Mouse (Mus musculus): ENCODE data around the gene Cyp27b1. TPM values are rescaled to one million over a fixed set of nuclear protein-coding genes. Genes with fewer than 3 reads are reported as not detected.
"Not testable (repeated sequence)": the region's sequence is repeated elsewhere in the genome, so short reads cannot be mapped to it uniquely, and the experiment has no call there.

Cyp27b1 gene
- polyA plus RNA-seq, 1 experiment, result 0.15 TPM

GRCm38 (mm10) chr10:127068360-127069038 lies 20.4 kb downstream of the Cyp27b1 start:
- TF ChIP-seq FLI1 (IDR thresholded peaks at IDR 0.05; ENCODE audit: low read length) (no peak), GATA1 (IDR thresholded peaks at IDR 0.05; ENCODE audit: borderline replicate concordance, low read length) (no peak)
- Histone ChIP-seq H3K36me3 (replicated peaks; ENCODE audit: low read length) (peaks cover 47% of the 10 kb centered on the region), H3K9me3 (no peaks in the 10 kb centered on the region), H3K27me3 (replicated peaks) (no peaks in the 10 kb centered on the region), H3K4me3 (replicated peaks) (peak overlapping the region; percentile 89), H3K4me1 (peaks cover 67% of the 10 kb centered on the region)

DNA sequence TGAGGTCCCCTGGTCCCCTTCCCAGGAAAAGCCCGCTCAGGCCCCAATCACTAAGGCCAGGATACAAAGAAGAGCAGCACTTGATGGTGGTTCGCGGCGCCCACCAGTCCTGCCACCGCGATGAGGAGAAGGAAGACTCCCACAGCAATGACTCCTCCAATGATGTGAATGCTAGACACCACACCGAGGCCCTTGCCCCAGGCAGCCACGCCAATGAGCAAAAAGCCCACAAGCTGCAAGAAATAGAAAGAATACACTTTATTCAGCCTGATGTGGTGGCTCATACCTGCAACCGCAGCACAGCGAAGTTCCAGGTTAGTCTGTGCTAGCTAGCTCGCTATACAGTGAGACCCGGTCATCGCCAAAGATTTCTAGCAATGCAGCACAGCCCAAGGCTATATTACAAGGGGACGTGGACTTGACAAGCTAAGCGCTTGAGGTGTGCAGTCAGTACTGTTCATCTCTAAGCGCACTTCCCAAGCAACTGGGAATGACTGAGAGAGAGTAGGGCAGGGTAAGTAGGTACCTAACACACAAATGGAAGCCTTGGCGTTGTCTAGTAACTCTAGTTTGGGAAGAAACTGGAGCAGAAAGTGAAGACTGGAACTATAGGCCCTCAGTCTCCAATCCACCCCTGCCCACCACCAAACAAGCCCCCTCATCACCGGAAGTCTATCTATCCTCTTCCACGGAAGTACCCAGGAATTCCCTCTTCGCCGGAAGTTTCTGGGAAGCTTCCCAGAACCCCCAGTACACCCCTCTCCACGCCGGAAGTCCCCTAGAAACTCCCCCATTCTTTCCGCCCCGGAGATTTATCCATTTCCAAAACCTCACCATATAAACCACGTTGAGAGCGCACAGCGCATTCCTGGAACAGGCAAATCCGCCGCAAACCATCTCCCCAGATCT lies 21.5 kb downstream of the Cyp27b1 start:
- TF ChIP-seq FLI1 (IDR thresholded peaks at IDR 0.05; ENCODE audit: low read length) (no peak), GATA1 (IDR thresholded peaks at IDR 0.05; ENCODE audit: borderline replicate concordance, low read length) (no peak)
- peaks cover 44% of the 10 kb centered on the region for H3K36me3 ChIP-seq (replicated peaks; ENCODE audit: low read length)
- H3K4me3 ChIP-seq (replicated peaks), result peak overlapping the region; percentile 89
- H3K4me1 ChIP-seq, result peaks cover 56% of the 10 kb centered on the region
- H3K9me3 ChIP-seq, result no peaks in the 10 kb centered on the region
- H3K27me3 ChIP-seq (replicated peaks), result no peaks in the 10 kb centered on the region

GRCm38 (mm10) chr10:127070190-127071121 lies 22.4 kb downstream of the Cyp27b1 start, which contains the start of gene Tspan31:
Gene Tspan31 (minus strand): TSS chr10:127070264.
- TF ChIP-seq FLI1 (IDR thresholded peaks at IDR 0.05; ENCODE audit: low read length) (no peak), GATA1 (IDR thresholded peaks at IDR 0.05; ENCODE audit: borderline replicate concordance, low read length) (no peak)
- H3K4me1 ChIP-seq, result peaks cover 55% of the 10 kb centered on the region
- peaks cover 34% of the 10 kb centered on the region for H3K36me3 ChIP-seq (replicated peaks; ENCODE audit: low read length)
- H3K9me3 ChIP-seq, result no peaks in the 10 kb centered on the region
- no peaks in the 10 kb centered on the region for H3K27me3 ChIP-seq (replicated peaks)
- H3K4me3 ChIP-seq (replicated peaks), result peak within 1 kb of the TSS; percentile 89

GRCm38 (mm10) chr10:127071203-127071602 lies 23.2 kb downstream of the Cyp27b1 start:
- Histone ChIP-seq H3K9me3 (no peaks in the 10 kb centered on the region), H3K27me3 (replicated peaks) (no peaks in the 10 kb centered on the region), H3K36me3 (replicated peaks; ENCODE audit: low read length) (peaks cover 27% of the 10 kb centered on the region), H3K4me1 (peaks cover 55% of the 10 kb centered on the region), H3K4me3 (replicated peaks) (peak overlapping the region; percentile 89)
- no peak for TF ChIP-seq GATA1 (IDR thresholded peaks at IDR 0.05; ENCODE audit: borderline replicate concordance, low read length)
- no peak for TF ChIP-seq FLI1 (IDR thresholded peaks at IDR 0.05; ENCODE audit: low read length)

GRCm38 (mm10) chr10:127072270-127072669 lies 24.2 kb downstream of the Cyp27b1 start:
- H3K4me1 ChIP-seq, result peaks cover 58% of the 10 kb centered on the region
- H3K36me3 ChIP-seq (replicated peaks; ENCODE audit: low read length), result peaks cover 17% of the 10 kb centered on the region
- not testable (repeated sequence) for H3K4me3 ChIP-seq (replicated peaks); H3K27me3 ChIP-seq (replicated peaks); H3K9me3 ChIP-seq

GRCm38 (mm10) chr10:127072969-127073368 lies 24.9 kb downstream of the Cyp27b1 start:
- Histone ChIP-seq H3K4me1 (peaks cover 61% of the 10 kb centered on the region), H3K36me3 (replicated peaks; ENCODE audit: low read length) (peaks cover 15% of the 10 kb centered on the region)
- H3K4me3 ChIP-seq (replicated peaks); H3K27me3 ChIP-seq (replicated peaks); H3K9me3 ChIP-seq: not testable (repeated sequence)

GRCm38 (mm10) chr10:127073981-127074380 lies 25.9 kb downstream of the Cyp27b1 start:
- TF ChIP-seq FLI1 (IDR thresholded peaks at IDR 0.05; ENCODE audit: low read length), result no peak
- TF ChIP-seq GATA1 (IDR thresholded peaks at IDR 0.05; ENCODE audit: borderline replicate concordance, low read length), result no peak
- no peaks in the 10 kb centered on the region for H3K27me3 ChIP-seq (replicated peaks)
- H3K36me3 ChIP-seq (replicated peaks; ENCODE audit: low read length), result peaks cover 14% of the 10 kb centered on the region
- H3K4me1 ChIP-seq, result peaks cover 57% of the 10 kb centered on the region
- no peak overlapping the region for H3K4me3 ChIP-seq (replicated peaks)
- H3K9me3 ChIP-seq, result no peaks in the 10 kb centered on the region

DNA sequence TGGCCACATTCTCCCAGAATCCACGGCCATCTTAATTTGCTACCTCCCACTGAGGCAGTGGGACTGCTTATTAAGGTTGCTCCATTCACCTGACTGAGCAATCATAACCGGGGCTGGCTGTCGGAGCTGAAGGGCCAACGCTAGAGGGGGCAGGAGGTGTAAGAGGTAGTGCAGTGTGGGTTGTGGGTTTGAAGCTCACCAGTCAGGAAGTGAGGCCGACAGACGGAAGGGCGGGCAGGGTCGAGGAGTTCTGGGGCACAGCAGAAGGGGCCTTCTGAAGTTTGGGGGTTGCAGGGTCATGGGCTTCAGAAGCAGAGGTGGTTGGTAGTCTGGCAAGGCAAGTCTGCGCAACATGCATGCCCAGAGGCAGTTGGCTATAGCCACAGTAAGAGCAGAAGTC lies 27.0 kb downstream of the Cyp27b1 start, which contains the start of gene Agap2:
Gene Agap2 (plus strand): TSS at position 205 of the 400 bp plus-strand sequence.
- Histone ChIP-seq H3K4me3 (replicated peaks) (peak within 1 kb of the TSS; percentile 95), H3K27me3 (replicated peaks) (no peaks in the 10 kb centered on the region), H3K36me3 (replicated peaks; ENCODE audit: low read length) (peaks cover 25% of the 10 kb centered on the region), H3K9me3 (no peaks in the 10 kb centered on the region), H3K4me1 (peaks cover 49% of the 10 kb centered on the region)
- no peak for TF ChIP-seq GATA1 (IDR thresholded peaks at IDR 0.05; ENCODE audit: borderline replicate concordance, low read length)
- no peak for TF ChIP-seq FLI1 (IDR thresholded peaks at IDR 0.05; ENCODE audit: low read length)

DNA sequence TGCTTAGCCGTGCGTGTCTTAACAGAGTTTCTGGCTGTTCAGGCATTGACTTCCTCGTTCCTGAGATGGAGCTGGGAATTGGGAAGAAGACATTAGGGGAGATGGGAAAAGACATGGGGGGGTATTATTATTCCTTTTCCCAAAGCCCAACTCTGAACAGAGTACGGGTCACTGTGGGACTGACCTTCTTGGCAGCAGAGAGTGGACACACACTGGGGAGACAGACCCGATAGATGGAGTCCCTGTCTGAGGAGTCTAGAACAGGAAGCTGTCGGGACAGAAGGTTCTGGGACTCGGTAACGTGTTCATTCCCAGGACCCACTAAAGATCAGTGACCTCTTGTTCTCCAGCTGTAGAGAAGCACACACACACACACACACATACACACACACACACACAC lies 27.6 kb downstream of the Cyp27b1 start:
- Histone ChIP-seq H3K27me3 (replicated peaks) (no peaks in the 10 kb centered on the region), H3K4me3 (replicated peaks) (peak overlapping the region; percentile 95), H3K9me3 (peaks cover 2% of the 10 kb centered on the region; the same call in 1 of the 2 replicates), H3K4me1 (peaks cover 47% of the 10 kb centered on the region), H3K36me3 (replicated peaks; ENCODE audit: low read length) (peaks cover 30% of the 10 kb centered on the region)
- no peak for TF ChIP-seq FLI1 (IDR thresholded peaks at IDR 0.05; ENCODE audit: low read length)
- TF ChIP-seq GATA1 (IDR thresholded peaks at IDR 0.05; ENCODE audit: borderline replicate concordance, low read length), result no peak

Data from megakaryocyte, embryonic 14.5 days (primary cell).